Mouse (Mus musculus): ENCODE data around the gene Kifc3.

The Kifc3 gene

DNA sequence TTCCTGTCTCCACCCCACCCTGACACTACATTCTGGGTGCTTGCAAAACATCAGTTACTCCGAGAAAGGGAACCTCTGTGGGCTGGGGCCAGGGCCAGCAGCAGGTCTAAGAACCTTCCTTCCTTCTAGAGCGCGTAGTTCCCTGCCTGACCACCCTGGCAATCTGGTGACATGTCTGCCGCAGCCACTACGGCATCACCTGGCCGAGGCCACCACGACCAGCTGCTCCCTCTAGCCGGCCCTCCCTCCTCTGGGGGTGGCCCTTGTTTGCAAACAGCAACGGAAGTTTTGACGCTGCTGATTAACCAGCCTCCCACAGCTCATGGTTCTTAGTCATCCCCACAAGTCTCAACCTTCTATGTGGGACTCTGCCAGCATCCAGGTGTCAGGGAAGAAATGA, 53.2 kb downstream of the Kifc3 start:
- TF ChIP-seq CTCF (conservative IDR thresholded peaks at IDR 0.05; ENCODE audit: low read length): no peak
- TF ChIP-seq POU5F1 (IDR thresholded peaks at IDR 0.05; ENCODE audit: borderline replicate concordance, low read length): no peak
- TF ChIP-seq NANOG (IDR thresholded peaks at IDR 0.05; ENCODE audit: borderline replicate concordance, low read length): no peak
- Histone ChIP-seq H3K27me3 (ENCODE audit: insufficient read depth, low read length) (peaks cover 2% of the 10 kb centered on the region; the same call in 1 of the 2 replicates), H3K4me3 (replicated peaks; ENCODE audit: low read length) (no peak overlapping the region), H3K36me3 (ENCODE audit: insufficient read depth, low read length) (no peaks in the 10 kb centered on the region), H3K4me1 (replicated peaks; ENCODE audit: low read depth, low read length) (peaks cover 39% of the 10 kb centered on the region), H3K9me3 (ENCODE audit: low read length) (no peaks in the 10 kb centered on the region)

DNA sequence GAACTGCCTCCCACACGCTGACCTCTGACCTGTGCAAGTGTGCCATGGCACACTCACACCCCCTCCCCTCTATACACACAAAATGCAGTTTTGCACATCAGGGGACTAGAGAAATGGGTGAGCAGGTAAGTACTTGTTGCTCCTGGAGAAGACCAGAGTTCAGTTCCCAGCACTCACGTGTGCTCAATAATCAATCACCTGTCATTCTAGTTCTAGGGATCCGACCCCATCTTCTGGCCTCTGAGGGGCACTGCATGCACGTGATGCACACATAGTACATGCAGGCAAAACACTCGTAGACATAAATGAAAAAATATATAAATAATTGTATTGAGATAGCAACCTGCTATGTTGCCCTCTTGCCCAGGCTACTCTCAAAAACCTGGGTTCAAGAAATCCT, 55.8 kb downstream of the Kifc3 start:
- Histone ChIP-seq H3K4me3 (replicated peaks; ENCODE audit: low read length) (no peak overlapping the region), H3K27me3 (ENCODE audit: insufficient read depth, low read length) (peaks cover 2% of the 10 kb centered on the region; the same call in 1 of the 2 replicates)
- TF ChIP-seq CTCF (conservative IDR thresholded peaks at IDR 0.05; ENCODE audit: low read length) (peak; percentile 31), POU5F1 (IDR thresholded peaks at IDR 0.05; ENCODE audit: borderline replicate concordance, low read length) (no peak), NANOG (IDR thresholded peaks at IDR 0.05; ENCODE audit: borderline replicate concordance, low read length) (no peak)

DNA sequence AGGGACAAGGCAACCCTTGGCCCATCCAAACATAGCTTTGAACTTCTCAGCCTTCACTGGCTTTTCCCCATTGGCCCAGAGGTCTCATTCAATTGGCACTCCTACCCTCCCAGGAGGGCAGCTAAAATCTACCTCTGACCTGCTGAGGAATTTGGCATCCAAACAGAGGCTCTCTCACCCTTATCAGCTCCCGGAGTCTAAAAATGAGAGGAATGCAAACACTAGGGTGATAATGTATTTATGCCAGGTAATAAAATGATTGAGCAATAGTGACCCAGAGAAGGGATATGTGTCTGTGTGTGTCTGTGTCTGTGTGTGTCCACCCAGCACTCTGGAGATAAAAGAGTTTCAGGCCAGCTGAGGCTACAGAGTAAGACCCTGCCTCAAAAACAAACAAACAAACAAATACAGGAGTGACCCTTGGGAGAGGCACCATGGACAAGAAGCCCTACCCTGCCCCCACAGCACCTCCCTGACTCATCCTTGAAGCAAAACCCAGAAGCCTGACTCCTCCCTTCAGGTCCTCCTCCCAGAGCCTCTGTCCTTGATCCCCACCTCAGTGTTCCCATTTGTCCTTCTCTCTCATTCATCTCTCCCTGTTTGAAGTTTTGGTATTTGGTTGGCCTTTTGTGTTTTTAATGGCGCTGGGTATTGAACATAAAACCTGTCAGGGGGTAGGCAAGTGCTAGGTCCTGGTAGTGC, 56.4 kb downstream of the Kifc3 start:
- peaks cover 66% of the 10 kb centered on the region for H3K4me1 ChIP-seq (replicated peaks; ENCODE audit: low read depth, low read length)
- TF ChIP-seq POU5F1 (IDR thresholded peaks at IDR 0.05; ENCODE audit: borderline replicate concordance, low read length): no peak
- no peak for TF ChIP-seq CTCF (conservative IDR thresholded peaks at IDR 0.05; ENCODE audit: low read length)
- no peak for TF ChIP-seq NANOG (IDR thresholded peaks at IDR 0.05; ENCODE audit: borderline replicate concordance, low read length)

More for the DNA sequence above, 55.8 kb downstream of the Kifc3 start:
- H3K4me1 ChIP-seq (replicated peaks; ENCODE audit: low read depth, low read length): peaks cover 60% of the 10 kb centered on the region
- no peaks in the 10 kb centered on the region for H3K9me3 ChIP-seq (ENCODE audit: low read length)
- H3K36me3 ChIP-seq (ENCODE audit: insufficient read depth, low read length): no peaks in the 10 kb centered on the region

DNA sequence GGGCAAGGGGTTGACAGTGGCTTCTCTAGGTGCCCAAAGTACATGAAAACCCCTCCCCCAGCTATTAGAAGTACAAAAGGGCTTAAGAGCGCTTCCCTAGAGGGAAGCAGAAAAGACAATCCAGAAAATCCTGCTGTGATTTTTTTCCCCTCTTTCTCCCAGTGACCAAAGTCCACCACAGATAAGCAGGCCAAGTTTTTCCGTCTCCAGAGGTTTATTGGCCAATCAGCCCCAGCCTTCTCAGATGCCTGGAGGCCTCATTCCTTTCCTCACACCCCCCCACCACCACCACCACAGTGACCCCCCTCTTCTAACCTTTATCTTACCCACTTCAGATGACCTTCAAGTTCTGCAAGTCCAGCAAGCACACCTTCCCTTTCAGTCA, 58.0 kb downstream of the Kifc3 start:
- H3K9me3 ChIP-seq (ENCODE audit: low read length): no peaks in the 10 kb centered on the region
- H3K4me3 ChIP-seq (replicated peaks; ENCODE audit: low read length): 0 out of 2 replicates have a peak overlapping the region, but pooled peaks have one; percentile 17
- peaks cover 78% of the 10 kb centered on the region for H3K4me1 ChIP-seq (replicated peaks; ENCODE audit: low read depth, low read length)
- H3K27me3 ChIP-seq (ENCODE audit: insufficient read depth, low read length): no peaks in the 10 kb centered on the region
- no peaks in the 10 kb centered on the region for H3K36me3 ChIP-seq (ENCODE audit: insufficient read depth, low read length)
- no peak for TF ChIP-seq NANOG (IDR thresholded peaks at IDR 0.05; ENCODE audit: borderline replicate concordance, low read length)

More for the DNA sequence above, 56.4 kb downstream of the Kifc3 start:
- Histone ChIP-seq H3K9me3 (ENCODE audit: low read length) (no peaks in the 10 kb centered on the region), H3K27me3 (ENCODE audit: insufficient read depth, low read length) (peaks cover 2% of the 10 kb centered on the region; the same call in 1 of the 2 replicates), H3K4me3 (replicated peaks; ENCODE audit: low read length) (no peak overlapping the region), H3K36me3 (ENCODE audit: insufficient read depth, low read length) (no peaks in the 10 kb centered on the region)

DNA sequence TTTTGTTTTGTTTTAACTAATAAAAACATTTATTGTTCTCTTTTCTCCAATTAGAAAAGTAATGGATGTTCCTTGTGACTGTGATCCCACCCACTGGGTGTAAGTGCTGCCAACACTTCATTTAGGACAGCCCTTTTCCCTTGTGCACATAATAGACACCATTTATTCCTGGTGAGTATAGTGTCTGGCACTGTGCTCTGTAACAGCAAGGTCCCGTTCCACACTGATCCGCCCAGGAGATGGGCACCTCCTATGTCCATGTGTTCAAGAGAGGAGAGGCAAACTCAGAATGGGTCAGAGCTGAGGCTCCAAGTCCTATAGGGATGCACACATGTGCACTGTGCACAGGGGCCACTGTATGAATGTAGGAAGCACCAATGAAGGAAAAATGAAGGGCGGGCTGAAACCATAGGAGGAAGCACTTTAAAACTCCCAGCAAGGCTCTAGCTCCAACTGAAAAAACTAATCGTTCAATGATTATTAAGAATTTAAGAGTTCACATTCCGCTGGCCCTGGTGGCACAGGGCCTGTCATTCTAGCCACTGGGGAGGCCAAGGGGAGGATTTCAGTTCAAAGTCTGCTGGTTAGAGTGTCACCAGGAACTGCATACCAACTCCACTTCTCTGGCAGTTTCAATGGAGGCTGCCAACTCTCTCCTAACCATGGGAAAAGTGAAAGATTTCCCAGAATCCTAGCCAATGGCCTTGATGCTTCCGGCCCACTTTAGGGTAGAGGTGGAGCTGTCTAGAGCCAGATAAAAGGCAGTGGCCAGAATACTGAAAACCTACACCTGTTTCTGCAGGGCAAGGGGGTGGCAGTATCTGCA, 58.6 kb downstream of the Kifc3 start:
- Histone ChIP-seq H3K27me3 (ENCODE audit: insufficient read depth, low read length) (no peaks in the 10 kb centered on the region), H3K4me1 (replicated peaks; ENCODE audit: low read depth, low read length) (peaks cover 78% of the 10 kb centered on the region), H3K36me3 (ENCODE audit: insufficient read depth, low read length) (no peaks in the 10 kb centered on the region), H3K9me3 (ENCODE audit: low read length) (no peaks in the 10 kb centered on the region), H3K4me3 (replicated peaks; ENCODE audit: low read length) (0 out of 2 replicates have a peak overlapping the region, but pooled peaks have one; percentile 17)
- no peak for TF ChIP-seq POU5F1 (IDR thresholded peaks at IDR 0.05; ENCODE audit: borderline replicate concordance, low read length)
- TF ChIP-seq NANOG (IDR thresholded peaks at IDR 0.05; ENCODE audit: borderline replicate concordance, low read length): peak; percentile 44; the same call in 1 of the 2 replicates

DNA sequence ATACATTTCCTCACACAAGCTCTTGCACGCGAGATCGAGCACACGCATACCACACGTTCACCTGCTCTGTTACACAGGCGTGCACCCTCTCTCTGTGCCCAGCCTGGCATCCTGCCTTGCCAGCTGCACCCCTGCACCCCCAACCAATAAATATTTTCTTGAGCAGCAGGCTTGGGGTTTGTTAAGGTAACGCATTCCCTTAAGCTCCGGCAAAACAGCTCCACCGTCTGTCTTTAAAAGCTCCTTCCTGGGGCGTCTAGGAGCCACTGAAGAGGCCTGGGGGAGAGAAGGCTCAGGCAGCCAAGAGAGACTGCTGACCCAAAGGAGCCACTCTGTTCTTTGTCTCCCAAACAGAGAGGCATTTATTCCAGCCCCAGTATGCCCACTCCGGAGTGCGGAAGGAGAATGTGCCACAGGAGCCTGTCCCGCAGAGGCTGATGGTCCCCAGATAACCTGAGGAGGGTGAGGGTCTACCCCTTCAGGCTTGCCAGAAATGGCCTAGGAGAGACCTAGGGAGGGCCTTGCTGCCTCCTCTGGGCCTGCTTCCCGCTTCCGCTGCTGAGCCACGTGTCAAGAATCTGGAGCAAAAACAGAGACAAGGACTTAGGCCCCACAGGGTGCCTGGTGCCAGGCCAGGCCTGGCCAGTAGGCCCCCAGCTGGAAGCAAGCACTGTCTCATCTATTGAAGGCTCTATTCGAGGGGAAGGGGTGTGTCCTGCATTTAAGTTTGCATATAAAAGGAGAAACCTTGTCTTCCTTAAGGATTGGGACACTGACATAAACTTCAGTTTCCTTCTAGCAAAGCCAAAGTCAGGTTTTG, 59.4 kb downstream of the Kifc3 start:
- Histone ChIP-seq H3K4me1 (replicated peaks; ENCODE audit: low read depth, low read length) (peaks cover 83% of the 10 kb centered on the region), H3K9me3 (ENCODE audit: low read length) (no peaks in the 10 kb centered on the region), H3K36me3 (ENCODE audit: insufficient read depth, low read length) (no peaks in the 10 kb centered on the region), H3K27me3 (ENCODE audit: insufficient read depth, low read length) (no peaks in the 10 kb centered on the region; the same call in 1 of the 2 replicates), H3K4me3 (replicated peaks; ENCODE audit: low read length) (peak overlapping the region; percentile 86)
- TF ChIP-seq CTCF (conservative IDR thresholded peaks at IDR 0.05; ENCODE audit: low read length): no peak
- TF ChIP-seq POU5F1 (IDR thresholded peaks at IDR 0.05; ENCODE audit: borderline replicate concordance, low read length): no peak
- TF ChIP-seq NANOG (IDR thresholded peaks at IDR 0.05; ENCODE audit: borderline replicate concordance, low read length): no peak

DNA sequence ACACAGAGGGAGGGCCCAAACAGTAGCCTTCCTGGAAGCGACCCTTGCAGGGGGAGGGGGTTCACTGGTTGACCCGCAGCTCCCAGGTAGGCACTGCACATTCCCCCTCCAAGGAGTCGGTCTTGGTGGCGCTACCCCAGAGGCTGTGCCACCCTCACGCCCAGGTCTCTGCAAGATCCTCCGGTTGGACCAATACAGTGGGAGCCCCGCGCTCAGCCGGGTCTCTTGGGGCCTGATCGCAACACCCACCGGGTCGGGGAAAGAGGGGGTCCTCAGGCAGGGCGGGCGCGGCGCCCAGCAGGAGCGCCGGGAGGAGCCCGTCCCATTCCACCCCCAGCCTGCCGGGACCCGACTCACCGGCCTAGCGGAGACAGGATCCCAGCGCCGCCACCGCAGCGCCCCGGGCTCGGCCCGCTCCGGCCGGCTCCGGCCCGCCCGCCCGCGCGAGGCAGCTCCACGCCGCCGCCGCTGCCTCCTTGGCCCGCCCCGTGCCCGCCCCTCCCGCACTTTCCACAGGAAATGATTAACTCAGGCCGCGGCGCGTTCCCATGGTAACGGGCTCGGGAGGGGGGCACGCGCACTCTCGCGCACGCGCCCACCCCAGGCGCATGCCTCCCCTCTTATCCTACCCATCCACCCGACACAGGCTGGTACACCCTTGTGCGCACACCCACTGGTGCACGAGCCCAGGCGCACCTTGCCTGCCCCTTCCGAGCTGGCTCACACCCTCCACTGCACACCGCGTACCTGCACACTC, 60.4 kb downstream of the Kifc3 start:
- TF ChIP-seq POU5F1 (IDR thresholded peaks at IDR 0.05; ENCODE audit: borderline replicate concordance, low read length) (no peak), NANOG (IDR thresholded peaks at IDR 0.05; ENCODE audit: borderline replicate concordance, low read length) (no peak), CTCF (conservative IDR thresholded peaks at IDR 0.05; ENCODE audit: low read length) (no peak)
- Histone ChIP-seq H3K4me3 (replicated peaks; ENCODE audit: low read length) (peak overlapping the region; percentile 86), H3K9me3 (ENCODE audit: low read length) (no peaks in the 10 kb centered on the region), H3K36me3 (ENCODE audit: insufficient read depth, low read length) (0 out of 2 replicates have a peak, but pooled peaks cover 1% of the 10 kb centered on the region), H3K27me3 (ENCODE audit: insufficient read depth, low read length) (peaks cover 4% of the 10 kb centered on the region), H3K4me1 (replicated peaks; ENCODE audit: low read depth, low read length) (peaks cover 91% of the 10 kb centered on the region)
